ENCODE assay signal across 14 mouse cellular contexts in the genomic region with DNA sequence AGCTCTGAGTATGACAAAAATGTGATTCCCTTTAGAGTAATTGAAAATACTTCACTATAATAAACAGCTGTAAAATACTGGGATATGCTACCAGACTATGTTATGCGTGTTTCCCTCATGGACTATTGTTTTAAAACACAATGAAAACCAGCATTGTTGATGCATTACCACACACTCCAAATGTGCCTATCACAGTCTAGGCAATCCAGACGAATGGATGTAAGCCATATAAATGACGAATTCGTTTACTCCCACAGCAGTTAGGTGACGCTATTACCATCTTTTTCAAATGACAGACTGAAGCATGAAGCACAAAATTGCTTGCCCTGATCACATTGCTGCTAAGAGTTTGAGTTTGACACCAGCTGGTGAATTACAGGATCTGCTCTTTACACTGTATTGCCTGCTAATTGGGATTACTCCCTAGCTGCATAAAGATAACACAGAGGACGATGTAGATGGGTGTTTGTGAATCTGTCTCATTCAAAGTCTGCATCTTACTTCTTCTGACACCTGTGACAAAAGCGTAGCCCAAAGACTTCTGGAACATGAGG.
"Had no signal": no experiment of that assay in that cellular context is flagged by ENCODE, and none has a peak within 500 bp of the region (broad histone marks: within the 10 kb centered on the region; RNA-seq: fewer than 3 reads in every experiment).

No protein-coding gene starts in this region.

- H3K27me3 ChIP-seq: kidney, embryonic 15.5 days; limb, embryonic 12.5 days; liver, embryonic 13.5 days; lung, embryonic 15.5 days; megakaryocyte, embryonic 14.5 days; midbrain, embryonic 12.5 days had no signal

- DNase-seq: kidney, postnatal 14 days; liver; liver, embryonic 13.5 days; liver, postnatal 0 days; lung, postnatal 14 days; thymus, postnatal 4 days had no signal

- H3K4me2 ChIP-seq: kidney, embryonic 15.5 days; limb, embryonic 12.5 days; liver, embryonic 13.5 days; lung, embryonic 15.5 days; midbrain, embryonic 12.5 days had no signal

- H3K9ac ChIP-seq: kidney, embryonic 15.5 days; limb, embryonic 12.5 days; liver, embryonic 13.5 days; liver, postnatal 0 days; lung, embryonic 15.5 days; midbrain, embryonic 12.5 days had no signal

- H3K36me3 ChIP-seq: kidney, embryonic 15.5 days; liver, embryonic 13.5 days; lung, embryonic 15.5 days; midbrain, embryonic 12.5 days had no signal

- H3K9me3 ChIP-seq: kidney, embryonic 15.5 days; limb, embryonic 12.5 days; liver, embryonic 13.5 days; lung, embryonic 15.5 days; midbrain, embryonic 12.5 days had no signal

- H3K4me1 ChIP-seq: liver, embryonic 13.5 days; lung, embryonic 15.5 days; megakaryocyte, embryonic 14.5 days had no signal

- H3K27ac ChIP-seq: kidney, embryonic 15.5 days; limb, embryonic 12.5 days; liver, embryonic 13.5 days; lung, embryonic 15.5 days; macrophage; midbrain, embryonic 12.5 days; stomach, postnatal 0 days had no signal

- ATAC-seq: liver, postnatal 0 days had no signal

- H3K4me3 ChIP-seq: kidney, embryonic 15.5 days; limb, embryonic 12.5 days; liver, embryonic 13.5 days; lung, embryonic 15.5 days; megakaryocyte, embryonic 14.5 days; midbrain, embryonic 12.5 days; myocyte had no signal
